In the genomic region with DNA sequence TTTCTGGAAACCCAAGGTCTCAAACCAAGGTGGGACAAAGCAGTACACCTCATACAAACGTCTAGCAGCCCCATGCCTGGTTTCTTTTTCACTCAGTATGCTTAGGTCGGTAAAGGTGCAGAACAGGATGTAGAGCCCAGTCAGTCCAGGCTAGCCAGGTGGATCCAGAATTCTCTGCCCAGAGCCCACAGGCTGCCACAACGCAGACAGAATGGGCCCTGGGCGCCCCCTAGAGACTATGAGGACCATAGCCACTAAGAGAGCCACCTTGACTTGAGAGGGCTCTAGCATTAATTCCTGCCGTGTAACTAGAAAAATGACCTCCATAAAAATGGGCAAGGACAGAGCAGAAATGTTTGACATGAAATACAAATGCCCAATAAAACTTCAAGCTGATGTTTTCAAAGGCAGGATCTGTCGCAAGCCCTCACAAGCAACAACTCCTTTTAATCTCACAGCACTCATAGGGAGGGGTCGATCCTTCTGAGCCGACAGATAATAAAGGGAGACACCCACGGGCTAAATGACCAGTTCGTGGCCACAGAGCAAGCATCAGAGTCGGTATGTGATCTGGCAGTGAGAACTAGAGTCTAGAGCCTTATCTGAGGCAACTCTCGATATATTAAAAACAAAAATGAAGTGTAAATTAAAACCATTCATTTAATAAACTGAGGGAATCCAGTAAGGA, we compare ENCODE assay signal across 9 mouse cellular contexts. TPM values are rescaled to one million over a fixed set of nuclear protein-coding genes. Genes with fewer than 3 reads are reported as not detected.
DNase-seq lines count a peak whose midpoint lies in the region; ATAC-seq and TF ChIP-seq lines count a peak whose summit lies in the region.
"Had no signal": no experiment of that assay in that cellular context is flagged by ENCODE, and none has a peak within 500 bp of the region (broad histone marks: within the 10 kb centered on the region; RNA-seq: fewer than 3 reads in every experiment).

No protein-coding gene starts in this region.

- no peak overlapping the region for H3K9ac ChIP-seq in forebrain, embryonic 14.5 days (ENCODE audit: low read length)
- no peak overlapping the region for H3K9ac ChIP-seq in hindbrain, embryonic 15.5 days
- no peak overlapping the region for H3K9ac ChIP-seq in stomach, postnatal 0 days (ENCODE audit: low read length)
- H3K9ac ChIP-seq: midbrain, embryonic 12.5 days had no signal

- no peak for TF ChIP-seq EP300 in stomach, postnatal 0 days (optimal IDR thresholded peaks at IDR 0.05)

- TF ChIP-seq CTCF in stomach, postnatal 0 days (IDR thresholded peaks at IDR 0.05; ENCODE audit: low read depth): peak; percentile 86

- WGBS in forebrain, embryonic 14.5 days: 44% methylated on average over 12 of the region's 12 CpGs
- WGBS in hindbrain, embryonic 15.5 days: 40% methylated on average over 12 of the region's 12 CpGs
- 31% methylated on average over 12 of the region's 12 CpGs for WGBS in stomach, postnatal 0 days

- H3K4me1 ChIP-seq in forebrain, embryonic 14.5 days (ENCODE audit: control insufficient read depth, insufficient read depth, low read length): no peaks in the 10 kb centered on the region
- peaks cover 21% of the 10 kb centered on the region for H3K4me1 ChIP-seq in hindbrain, embryonic 15.5 days (replicated peaks)
- no peaks in the 10 kb centered on the region for H3K4me1 ChIP-seq in stomach, postnatal 0 days (replicated peaks; ENCODE audit: control insufficient read depth, insufficient read depth)

- no peak overlapping the region for H3K4me3 ChIP-seq in forebrain, embryonic 14.5 days (ENCODE audit: low read depth, low read length)
- no peak overlapping the region for H3K4me3 ChIP-seq in hindbrain, embryonic 15.5 days
- no peak overlapping the region for H3K4me3 ChIP-seq in stomach, postnatal 0 days (ENCODE audit: low read depth, low read length)
- H3K4me3 ChIP-seq: midbrain, embryonic 12.5 days had no signal

- H3K4me2 ChIP-seq in forebrain, embryonic 14.5 days (ENCODE audit: low read length): no peak overlapping the region
- H3K4me2 ChIP-seq in hindbrain, embryonic 15.5 days: no peak overlapping the region
- H3K4me2 ChIP-seq in stomach, postnatal 0 days (replicated peaks; ENCODE audit: low read depth): no peak overlapping the region
- H3K4me2 ChIP-seq: midbrain, embryonic 12.5 days had no signal

- H3K27me3 ChIP-seq in forebrain, embryonic 14.5 days (replicated peaks; ENCODE audit: control insufficient read depth, insufficient read depth, low read length): no peaks in the 10 kb centered on the region
- no peaks in the 10 kb centered on the region for H3K27me3 ChIP-seq in hindbrain, embryonic 15.5 days
- H3K27me3 ChIP-seq in stomach, postnatal 0 days (ENCODE audit: control insufficient read depth, insufficient read depth, low read length): no peaks in the 10 kb centered on the region
- H3K27me3 ChIP-seq: midbrain, embryonic 12.5 days had no signal

- H3K36me3 ChIP-seq in forebrain, embryonic 14.5 days (ENCODE audit: control insufficient read depth, insufficient read depth, low read length): no peaks in the 10 kb centered on the region
- H3K36me3 ChIP-seq in hindbrain, embryonic 15.5 days: no peaks in the 10 kb centered on the region
- H3K36me3 ChIP-seq in stomach, postnatal 0 days (ENCODE audit: control insufficient read depth, insufficient read depth, low read length): no peaks in the 10 kb centered on the region
- H3K36me3 ChIP-seq: midbrain, embryonic 12.5 days had no signal

- no peak for ATAC-seq in forebrain, embryonic 14.5 days
- ATAC-seq in hindbrain, embryonic 15.5 days (ENCODE audit: low FRiP score, low read depth): peak; percentile 25; the same call in 1 of the 2 replicates
- peak; percentile 77 for ATAC-seq in stomach, postnatal 0 days (ENCODE audit: low FRiP score, low TSS enrichment)

- DNase-seq in ovary, postnatal 14 days (ENCODE audit: low spot score): peak; percentile 48
- no peak for DNase-seq in ovary, adult 18-20 months (ENCODE audit: low spot score)
- peak; percentile 24 for DNase-seq in c-Kit-positive CD71-positive TER-119-positive erythroid progenitor cells, embryonic 14.5 days (ENCODE audit: low spot score)
- DNase-seq in forebrain, embryonic 14.5 days (ENCODE audit: low spot score): peak; percentile 67
- peak; percentile 37 to 53 for DNase-seq in layer of hippocampus, postnatal 36 days
- peak; percentile 53 for DNase-seq in lung, postnatal 25 days (ENCODE audit: low spot score)
- peak; percentile 79 for DNase-seq in stomach, postnatal 0 days (ENCODE audit: low spot score)

- H3K9me3 ChIP-seq in forebrain, embryonic 14.5 days (replicated peaks; ENCODE audit: control insufficient read depth, low read length): no peaks in the 10 kb centered on the region
- no peaks in the 10 kb centered on the region for H3K9me3 ChIP-seq in hindbrain, embryonic 15.5 days
- H3K9me3 ChIP-seq in stomach, postnatal 0 days (ENCODE audit: control insufficient read depth, low read length): no peaks in the 10 kb centered on the region
- H3K9me3 ChIP-seq: midbrain, embryonic 12.5 days had no signal

- no peak overlapping the region for H3K27ac ChIP-seq in forebrain, embryonic 14.5 days (ENCODE audit: low read depth, low read length)
- no peak overlapping the region for H3K27ac ChIP-seq in hindbrain, embryonic 15.5 days (replicated peaks)
- no peak overlapping the region for H3K27ac ChIP-seq in stomach, postnatal 0 days (replicated peaks)
- H3K27ac ChIP-seq: midbrain, embryonic 12.5 days had no signal

RNA-seq across cellular contexts. Expression of a gene that starts 11.7 kb away (rescaled TPM):
- 49.6 and 56.4 TPM in 2 replicates for polyA plus RNA-seq in forebrain, embryonic 14.5 days (2014; fragmentation: Nextera tagmentation; extraction: Ambion mirVana)
- polyA plus RNA-seq in hindbrain, embryonic 15.5 days (2015; fragmentation: Nextera tagmentation; extraction: Ambion mirVana): 39.1 and 40.7 TPM in 2 replicates
- total RNA-seq in layer of hippocampus, postnatal 36 days (2021): 10 to 100 TPM; 12.6 to 14.0 TPM
- polyA plus RNA-seq in stomach, postnatal 0 days (2015; fragmentation: Nextera tagmentation; extraction: Ambion mirVana): 8.6 and 8.8 TPM in 2 replicates
